Mouse (Mus musculus) cortical plate, adult 2 months (tissue): ENCODE data around the gene Cavin4.

Experiments used
- CTCF ChIP-seq: fragments of 200-500 bp; IDR thresholded peaks from 2 replicates; pipeline ENCODE4 v1.5.1; 2011; ENCODE audit warnings: mild to moderate bottlenecking, control low read depth, low read length; ENCODE audit not compliant: insufficient read depth; ENCODE audit errors: extremely low read depth
- POLR2A ChIP-seq: fragments of 200-500 bp; IDR thresholded peaks from 2 replicates; pipeline ENCODE4 v1.6.1; 2011; ENCODE audit warnings: mild to moderate bottlenecking, low read length, control low read depth; ENCODE audit not compliant: insufficient read depth; ENCODE audit errors: extremely low read depth

DNA sequence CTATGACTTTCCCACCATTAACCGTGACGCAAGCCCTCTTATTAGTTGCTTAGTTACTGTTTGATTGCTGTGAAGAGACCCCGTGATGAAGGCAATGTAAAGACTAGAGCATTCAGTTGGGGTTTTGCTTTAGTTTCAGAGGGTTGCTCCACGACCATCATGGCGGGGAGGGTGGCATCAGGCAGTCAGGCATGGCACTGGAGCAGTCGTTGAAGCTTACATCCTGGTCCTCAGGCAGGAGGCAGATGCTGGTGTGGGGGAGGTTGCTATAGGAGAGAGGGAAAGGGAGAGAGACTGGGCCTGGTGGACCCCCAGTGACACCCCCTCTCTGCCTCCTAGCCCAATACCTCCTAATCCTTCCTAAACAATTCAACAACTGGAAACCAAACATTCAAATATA, 43.2 kb upstream of the Cavin4 start:
- TF ChIP-seq CTCF (no peak), POLR2A (no peak)
